Mouse (Mus musculus) neural tube, embryonic 15.5 days (tissue): ENCODE measurements at regions not wholly inside any gene's neighbourhood (a gene's known extent, or its start where the extent isn't known, plus 50 kb on each side); places are given as distances from the start of the nearest gene placed in this dataset.
A peak's percentile ranks its signal among the peaks of the same experiment; 100 is the strongest.

ENCODE experiments used
- ATAC-seq: fragments of 200-750 bp; cut with Nextera tagmentation; 2 replicates; pipeline ENCODE4 v1.8.0; 2017; ENCODE audit warnings: mild to moderate bottlenecking, moderate TSS enrichment, moderate library complexity; ENCODE audit not compliant: low FRiP score
- H3K27ac ChIP-seq: fragments of 300-500 bp; sonication (generic); replicated peaks from 2 replicates; pipeline ENCODE4 v1.5.1; 2015; ENCODE audit warnings: mild to moderate bottlenecking, inconsistent platforms
- H3K27me3 ChIP-seq: fragments of 300-500 bp; sonication (generic); replicated peaks from 2 replicates; pipeline ENCODE4 v1.6.1; 2015; ENCODE audit warnings: inconsistent platforms
- H3K36me3 ChIP-seq: fragments of 300-500 bp; sonication (generic); 2 replicates; pipeline ENCODE4 v1.6.1; 2015; ENCODE audit warnings: inconsistent platforms
- H3K4me1 ChIP-seq: fragments of 300-500 bp; sonication (generic); 2 replicates; pipeline ENCODE4 v1.6.1; 2015; ENCODE audit warnings: inconsistent platforms
- H3K4me2 ChIP-seq: fragments of 300-500 bp; sonication (generic); 2 replicates; pipeline ENCODE4 v1.6.1; 2015; ENCODE audit warnings: inconsistent platforms, mild to moderate bottlenecking, moderate library complexity
- H3K4me3 ChIP-seq: fragments of 300-500 bp; sonication (generic); replicated peaks from 2 replicates; pipeline ENCODE4 v1.5.1; 2015; ENCODE audit warnings: mild to moderate bottlenecking, inconsistent platforms
- H3K9ac ChIP-seq: fragments of 300-500 bp; sonication (generic); replicated peaks from 2 replicates; pipeline ENCODE4 v1.6.1; 2015; ENCODE audit warnings: mild to moderate bottlenecking, inconsistent platforms
- H3K9me3 ChIP-seq: fragments of 300-500 bp; sonication (generic); replicated peaks from 2 replicates; pipeline ENCODE4 v1.6.1; 2016; ENCODE audit warnings: inconsistent platforms
- WGBS: fragments of 180-500 bp; shearing (Covaris S2); methylation state at CpG from one replicate; pipeline ENCODE4 v1.1.7; 2015; ENCODE audit warnings: mixed read lengths; 5-methylcytosine and 5-hydroxymethylcytosine counted together

- Histone ChIP-seq H3K27me3 (peaks cover 12% of the 10 kb centered on the region), H3K27ac (no peak overlapping the region), H3K4me3 (no peak overlapping the region), H3K36me3 (no peaks in the 10 kb centered on the region), H3K9me3 (no peaks in the 10 kb centered on the region), H3K9ac (no peak overlapping the region), H3K4me1 (peaks cover 40% of the 10 kb centered on the region), H3K4me2 (no peak overlapping the region)
- ATAC-seq, result no peak
- WGBS, result 21% methylated on average over 4 of the region's 4 CpGs
Measured at GRCm38 (mm10) chr8:26266384-26266783, 147.1 kb downstream of the Gm45692 start.

- H3K9me3 ChIP-seq, result no peaks in the 10 kb centered on the region
- H3K27me3 ChIP-seq, result peaks cover 20% of the 10 kb centered on the region
- H3K27ac ChIP-seq, result no peak overlapping the region
- no peak overlapping the region for H3K9ac ChIP-seq
- WGBS, result 62% methylated on average over 4 of the region's 4 CpGs
- no peaks in the 10 kb centered on the region for H3K36me3 ChIP-seq
- no peak overlapping the region for H3K4me3 ChIP-seq
- peaks cover 40% of the 10 kb centered on the region for H3K4me1 ChIP-seq
- ATAC-seq, result no peak
- no peak overlapping the region for H3K4me2 ChIP-seq
Measured at GRCm38 (mm10) chr8:26267569-26267968, 148.2 kb downstream of the Gm45692 start.

GRCm38 (mm10) chr8:26268751-26269415 is 149.5 kb downstream of the Gm45692 start:
- 25% methylated on average over 17 of the region's 17 CpGs for WGBS
- Histone ChIP-seq H3K27me3 (peaks cover 26% of the 10 kb centered on the region), H3K9ac (no peak overlapping the region), H3K4me2 (no peak overlapping the region), H3K36me3 (no peaks in the 10 kb centered on the region), H3K4me3 (no peak overlapping the region), H3K4me1 (peaks cover 46% of the 10 kb centered on the region), H3K27ac (no peak overlapping the region), H3K9me3 (no peaks in the 10 kb centered on the region)
- no peak for ATAC-seq

GRCm38 (mm10) chr8:26272110-26272509 is 152.8 kb downstream of the Gm45692 start:
- Histone ChIP-seq H3K27me3 (peaks cover 32% of the 10 kb centered on the region), H3K27ac (no peak overlapping the region), H3K9me3 (no peaks in the 10 kb centered on the region), H3K4me3 (no peak overlapping the region), H3K36me3 (no peaks in the 10 kb centered on the region), H3K4me1 (peaks cover 22% of the 10 kb centered on the region), H3K4me2 (no peak overlapping the region), H3K9ac (no peak overlapping the region)
- no peak for ATAC-seq
- 34% methylated on average over 4 of the region's 4 CpGs for WGBS

GRCm38 (mm10) chr8:26272675-26273414 is 153.5 kb downstream of the Gm45692 start:
- no peak overlapping the region for H3K9ac ChIP-seq
- 43% methylated on average over 21 of the region's 21 CpGs for WGBS
- peaks cover 19% of the 10 kb centered on the region for H3K4me1 ChIP-seq
- no peak overlapping the region for H3K27ac ChIP-seq
- peaks cover 32% of the 10 kb centered on the region for H3K27me3 ChIP-seq
- H3K36me3 ChIP-seq, result no peaks in the 10 kb centered on the region
- H3K4me2 ChIP-seq, result peak overlapping the region; percentile 26; the same call in 1 of the 2 replicates
- H3K9me3 ChIP-seq, result no peaks in the 10 kb centered on the region
- ATAC-seq, result no peak
- no peak overlapping the region for H3K4me3 ChIP-seq

- no peak for ATAC-seq
- Histone ChIP-seq H3K27ac (no peak overlapping the region), H3K4me1 (peaks cover 16% of the 10 kb centered on the region), H3K9ac (no peak overlapping the region), H3K4me2 (peak overlapping the region; percentile 26; the same call in 1 of the 2 replicates), H3K9me3 (no peaks in the 10 kb centered on the region), H3K36me3 (no peaks in the 10 kb centered on the region), H3K4me3 (no peak overlapping the region), H3K27me3 (peaks cover 32% of the 10 kb centered on the region)
- WGBS, result 1% methylated on average over 12 of the region's 12 CpGs
Measured at GRCm38 (mm10) chr8:26273415-26273760, 154.1 kb downstream of the Gm45692 start.

- H3K4me2 ChIP-seq, result no peak overlapping the region; the same call in 1 of the 2 replicates
- no peak overlapping the region for H3K4me3 ChIP-seq
- H3K27ac ChIP-seq, result no peak overlapping the region
- no peaks in the 10 kb centered on the region for H3K9me3 ChIP-seq
- no peak overlapping the region for H3K9ac ChIP-seq
- H3K27me3 ChIP-seq, result peaks cover 32% of the 10 kb centered on the region
- WGBS, result 68% methylated on average over 5 of the region's 5 CpGs
- peaks cover 11% of the 10 kb centered on the region for H3K4me1 ChIP-seq
- H3K36me3 ChIP-seq, result no peaks in the 10 kb centered on the region
- ATAC-seq, result no peak
Measured at GRCm38 (mm10) chr8:26273792-26274191, 154.5 kb downstream of the Gm45692 start.

- ATAC-seq, result no peak
- Histone ChIP-seq H3K9me3 (no peaks in the 10 kb centered on the region), H3K9ac (no peak overlapping the region), H3K4me2 (no peak overlapping the region), H3K4me1 (0 out of 2 replicates have a peak, but pooled peaks cover 8% of the 10 kb centered on the region), H3K27ac (no peak overlapping the region), H3K36me3 (no peaks in the 10 kb centered on the region), H3K4me3 (no peak overlapping the region), H3K27me3 (peaks cover 32% of the 10 kb centered on the region)
- 91% methylated on average over 6 of the region's 6 CpGs for WGBS
Measured at GRCm38 (mm10) chr8:26274481-26274880, 155.1 kb downstream of the Gm45692 start.

- Histone ChIP-seq H3K4me1 (0 out of 2 replicates have a peak, but pooled peaks cover under 1% of the 10 kb centered on the region), H3K9me3 (no peaks in the 10 kb centered on the region), H3K36me3 (no peaks in the 10 kb centered on the region), H3K4me3 (no peak overlapping the region), H3K9ac (no peak overlapping the region), H3K27me3 (no peaks in the 10 kb centered on the region), H3K4me2 (no peak overlapping the region), H3K27ac (no peak overlapping the region)
- 81% methylated on average over 11 of the region's 11 CpGs for WGBS
- no peak for ATAC-seq
Measured at GRCm38 (mm10) chr8:26282156-26282935, 163.0 kb downstream of the Gm45692 start.

- no peak overlapping the region for H3K4me3 ChIP-seq
- 0 out of 2 replicates have a peak, but pooled peaks cover 5% of the 10 kb centered on the region for H3K4me1 ChIP-seq
- 74% methylated on average over 2 of the region's 2 CpGs for WGBS
- no peak overlapping the region for H3K4me2 ChIP-seq
- H3K36me3 ChIP-seq, result no peaks in the 10 kb centered on the region
- H3K9me3 ChIP-seq, result no peaks in the 10 kb centered on the region
- no peaks in the 10 kb centered on the region for H3K27me3 ChIP-seq
- no peak for ATAC-seq
- H3K9ac ChIP-seq, result no peak overlapping the region
- H3K27ac ChIP-seq, result no peak overlapping the region
Measured at GRCm38 (mm10) chr8:26283957-26284356, 164.6 kb downstream of the Gm45692 start.

GRCm38 (mm10) chr8:26287665-26288064 is 168.3 kb downstream of the Gm45692 start:
- Histone ChIP-seq H3K36me3 (no peaks in the 10 kb centered on the region), H3K4me1 (0 out of 2 replicates have a peak, but pooled peaks cover 5% of the 10 kb centered on the region), H3K27ac (no peak overlapping the region), H3K9ac (no peak overlapping the region), H3K4me3 (no peak overlapping the region), H3K4me2 (no peak overlapping the region), H3K27me3 (no peaks in the 10 kb centered on the region), H3K9me3 (no peaks in the 10 kb centered on the region)
- peak; percentile 50; the same call in 1 of the 2 replicates for ATAC-seq
- WGBS, result 58% methylated on average over 6 of the region's 6 CpGs
